Mouse (Mus musculus): Measurements from ENCODE around the gene Glud1. TPM values are rescaled to one million over a fixed set of nuclear protein-coding genes. Genes with fewer than 3 reads are reported as not detected.
"Not testable (repeated sequence)": the region's sequence is repeated elsewhere in the genome, so short reads cannot be mapped to it uniquely, and the experiment has no call there.

Glud1 gene
- polyA plus RNA-seq, 1 experiment, result 41.8 TPM

DNA sequence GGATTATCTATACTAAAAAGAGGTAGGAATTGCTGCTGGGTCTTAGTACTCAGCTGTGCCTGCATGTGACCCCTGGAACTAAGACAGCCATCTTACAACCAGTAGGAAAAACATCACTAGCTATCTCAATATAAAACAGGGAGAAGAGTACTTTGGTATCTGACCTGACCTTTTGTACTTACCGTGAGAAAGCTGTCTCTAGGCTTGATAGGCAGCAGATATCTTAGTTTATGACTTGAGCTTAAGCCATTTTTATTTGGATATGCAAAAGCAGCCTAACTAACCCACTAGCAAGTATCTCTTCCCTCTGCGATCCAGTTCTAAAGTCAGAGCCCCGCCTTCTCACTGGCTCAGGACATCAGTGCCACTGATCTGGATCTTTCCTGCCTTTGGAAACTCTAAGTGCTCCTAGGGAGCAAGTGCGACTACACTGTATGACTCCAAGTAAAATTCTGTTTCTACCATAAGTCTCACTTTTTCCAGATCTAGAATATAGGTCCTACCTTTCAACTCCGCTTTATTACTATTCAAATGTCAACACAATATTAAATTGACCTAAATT, 7.8 kb upstream of the Glud1 start:
- WGBS, result 84% methylated on average over 5 of the region's 5 CpGs
- Histone ChIP-seq H3K27ac (ENCODE audit: control insufficient read depth, insufficient read depth, low read depth, low read length, poor library complexity) (no peak overlapping the region), H3K4me1 (ENCODE audit: control insufficient read depth, insufficient read depth, low read length) (no peaks in the 10 kb centered on the region; the same call in 1 of the 2 replicates), H3K4me3 (replicated peaks; ENCODE audit: control insufficient read depth, low read depth, low read length) (no peak overlapping the region)
- TF ChIP-seq CTCF (IDR thresholded peaks at IDR 0.05; ENCODE audit: control insufficient read depth, insufficient read depth, low read length) (no peak), POLR2A (IDR thresholded peaks at IDR 0.05; ENCODE audit: borderline replicate concordance, control insufficient read depth, low read depth, low read length) (no peak)

DNA sequence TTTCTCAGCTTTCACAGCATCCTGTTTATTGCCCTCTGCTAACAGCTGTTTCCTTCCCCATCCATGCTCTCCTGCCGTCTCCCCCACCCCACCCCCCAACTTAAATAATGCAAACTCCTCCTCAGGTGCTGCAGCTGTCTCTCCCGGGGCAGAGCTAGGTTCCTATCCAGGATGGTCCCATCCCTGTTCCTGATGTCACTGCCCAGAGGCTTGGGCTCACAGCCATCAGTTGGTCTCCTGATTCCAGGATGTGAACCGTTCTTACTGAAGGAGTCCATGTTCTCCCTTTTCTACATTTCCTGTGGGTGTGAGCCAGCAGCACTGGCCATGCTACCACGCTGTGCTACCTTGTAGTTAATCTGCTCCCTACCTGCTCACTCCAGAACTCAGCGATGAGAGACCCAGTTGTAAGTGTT, 7.3 kb upstream of the Glud1 start:
- no peak overlapping the region for H3K27ac ChIP-seq (ENCODE audit: control insufficient read depth, insufficient read depth, low read depth, low read length, poor library complexity)
- WGBS, result 20% methylated on average over 5 of the region's 5 CpGs
- no peak overlapping the region for H3K4me3 ChIP-seq (replicated peaks; ENCODE audit: control insufficient read depth, low read depth, low read length)
- H3K4me1 ChIP-seq (ENCODE audit: control insufficient read depth, insufficient read depth, low read length), result no peaks in the 10 kb centered on the region; the same call in 1 of the 2 replicates
- TF ChIP-seq CTCF (IDR thresholded peaks at IDR 0.05; ENCODE audit: control insufficient read depth, insufficient read depth, low read length), result no peak

DNA sequence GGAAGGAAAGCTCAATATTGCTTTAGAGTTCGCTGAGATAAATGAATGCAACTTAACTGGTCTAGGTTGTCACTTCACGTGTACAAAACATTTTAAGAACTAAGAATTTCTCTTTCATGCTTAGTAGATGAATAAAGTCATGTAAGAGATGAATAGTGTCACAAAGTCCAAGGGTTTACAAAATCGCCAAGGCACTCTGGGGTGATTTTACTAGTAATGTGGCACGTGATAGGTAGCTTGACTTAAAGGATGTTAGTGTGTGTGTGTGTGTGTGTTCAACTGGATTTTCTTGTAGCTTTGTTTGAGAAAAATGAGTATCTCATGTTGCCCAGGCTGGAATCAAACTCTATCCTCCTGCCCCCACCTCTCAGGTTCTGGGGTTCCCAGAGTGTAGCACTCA, 1.3 kb upstream of the Glud1 start:
- H3K27ac ChIP-seq (ENCODE audit: control insufficient read depth, insufficient read depth, low read depth, low read length, poor library complexity), result no peak overlapping the region
- no peak overlapping the region for H3K4me3 ChIP-seq (replicated peaks; ENCODE audit: control insufficient read depth, low read depth, low read length)
- WGBS, result 82% methylated on average over 4 of the region's 4 CpGs
- TF ChIP-seq CTCF (IDR thresholded peaks at IDR 0.05; ENCODE audit: control insufficient read depth, insufficient read depth, low read length) (no peak), POLR2A (IDR thresholded peaks at IDR 0.05; ENCODE audit: borderline replicate concordance, control insufficient read depth, low read depth, low read length) (no peak)
- peaks cover 2% of the 10 kb centered on the region for H3K4me1 ChIP-seq (ENCODE audit: control insufficient read depth, insufficient read depth, low read length)

DNA sequence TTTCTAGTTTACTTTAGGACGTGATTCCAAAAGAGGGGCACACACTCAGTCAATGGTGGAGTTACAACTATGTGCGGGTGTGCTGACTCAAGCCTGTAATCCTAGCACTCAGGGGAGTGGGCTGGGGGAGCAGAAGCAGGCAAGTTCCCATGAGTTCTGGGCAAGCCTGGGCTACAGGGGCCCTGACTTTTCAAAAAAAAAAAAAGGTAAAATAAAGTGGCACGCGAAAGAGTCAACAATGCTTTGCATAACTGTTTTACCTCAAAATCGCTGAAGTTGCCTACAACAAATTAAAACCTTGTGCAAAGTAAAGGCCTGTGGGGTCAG, 657 bp upstream of the Glud1 start:
- no peak for TF ChIP-seq CTCF (IDR thresholded peaks at IDR 0.05; ENCODE audit: control insufficient read depth, insufficient read depth, low read length)
- TF ChIP-seq POLR2A (IDR thresholded peaks at IDR 0.05; ENCODE audit: borderline replicate concordance, control insufficient read depth, low read depth, low read length), result no peak
- peak overlapping the region; percentile 75 for H3K4me3 ChIP-seq (replicated peaks; ENCODE audit: control insufficient read depth, low read depth, low read length)
- WGBS, result 6% methylated on average over 5 of the region's 5 CpGs
- peak overlapping the region; percentile 98 for H3K27ac ChIP-seq (ENCODE audit: control insufficient read depth, insufficient read depth, low read depth, low read length, poor library complexity)
- peaks cover 2% of the 10 kb centered on the region for H3K4me1 ChIP-seq (ENCODE audit: control insufficient read depth, insufficient read depth, low read length)

DNA sequence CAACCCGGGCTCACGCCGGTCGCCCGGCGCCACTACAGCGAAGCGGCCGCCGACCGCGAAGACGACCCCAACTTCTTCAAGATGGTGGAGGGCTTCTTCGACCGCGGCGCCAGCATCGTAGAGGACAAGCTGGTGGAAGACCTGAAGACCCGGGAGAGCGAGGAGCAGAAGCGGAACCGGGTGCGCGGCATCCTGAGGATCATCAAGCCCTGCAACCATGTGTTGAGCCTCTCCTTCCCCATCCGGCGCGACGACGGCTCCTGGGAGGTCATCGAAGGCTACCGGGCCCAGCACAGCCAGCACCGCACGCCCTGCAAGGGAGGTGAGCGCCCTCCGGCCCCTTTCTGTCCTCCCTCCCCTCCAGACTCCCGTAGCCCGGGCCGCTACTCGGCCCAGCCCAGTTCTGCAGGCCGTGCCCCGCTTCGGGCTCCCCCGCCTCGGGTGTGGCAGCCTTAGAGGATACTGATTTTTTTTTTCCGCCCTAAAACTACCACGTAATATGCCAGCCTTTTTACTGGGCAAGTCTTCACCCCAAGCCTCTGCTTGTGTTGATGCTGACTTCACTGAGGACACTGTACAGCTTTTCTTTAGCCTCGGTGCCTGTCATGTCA, 599 bp downstream of the Glud1 start:
- under 1% methylated on average over 47 of the region's 47 CpGs for WGBS
- Histone ChIP-seq H3K4me1 (ENCODE audit: control insufficient read depth, insufficient read depth, low read length) (peaks cover 2% of the 10 kb centered on the region), H3K27ac (ENCODE audit: control insufficient read depth, insufficient read depth, low read depth, low read length, poor library complexity) (peak overlapping the region; percentile 98), H3K4me3 (replicated peaks; ENCODE audit: control insufficient read depth, low read depth, low read length) (peak overlapping the region; percentile 90)
- no peak for TF ChIP-seq CTCF (IDR thresholded peaks at IDR 0.05; ENCODE audit: control insufficient read depth, insufficient read depth, low read length)
- no peak for TF ChIP-seq POLR2A (IDR thresholded peaks at IDR 0.05; ENCODE audit: borderline replicate concordance, control insufficient read depth, low read depth, low read length)

DNA sequence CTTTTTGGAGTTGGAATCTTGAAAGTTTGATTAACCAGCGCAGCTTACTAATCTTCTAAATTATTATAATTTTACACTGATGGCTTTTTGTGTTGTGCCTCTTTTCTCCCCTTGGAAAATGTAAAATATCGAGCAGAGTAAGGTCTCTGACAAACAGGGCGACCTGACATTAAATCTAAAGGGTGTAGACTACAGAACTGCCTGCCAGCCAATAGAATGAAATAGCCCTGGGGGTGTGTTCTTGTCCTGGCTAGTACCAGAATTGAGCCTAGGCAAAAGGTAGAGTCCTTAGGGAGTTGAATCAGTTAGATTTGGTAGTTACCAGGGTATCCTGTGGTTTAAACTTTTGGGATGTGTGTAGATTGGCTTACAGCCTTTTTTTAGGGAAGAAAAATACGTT, 1.2 kb downstream of the Glud1 start:
- Histone ChIP-seq H3K4me3 (replicated peaks; ENCODE audit: control insufficient read depth, low read depth, low read length) (peak overlapping the region; percentile 90), H3K4me1 (ENCODE audit: control insufficient read depth, insufficient read depth, low read length) (peaks cover 2% of the 10 kb centered on the region), H3K27ac (ENCODE audit: control insufficient read depth, insufficient read depth, low read depth, low read length, poor library complexity) (no peak overlapping the region; the same call in 1 of the 2 replicates)
- TF ChIP-seq POLR2A (IDR thresholded peaks at IDR 0.05; ENCODE audit: borderline replicate concordance, control insufficient read depth, low read depth, low read length), result no peak
- TF ChIP-seq CTCF (IDR thresholded peaks at IDR 0.05; ENCODE audit: control insufficient read depth, insufficient read depth, low read length), result no peak
- 2% methylated on average over 4 of the region's 4 CpGs for WGBS

DNA sequence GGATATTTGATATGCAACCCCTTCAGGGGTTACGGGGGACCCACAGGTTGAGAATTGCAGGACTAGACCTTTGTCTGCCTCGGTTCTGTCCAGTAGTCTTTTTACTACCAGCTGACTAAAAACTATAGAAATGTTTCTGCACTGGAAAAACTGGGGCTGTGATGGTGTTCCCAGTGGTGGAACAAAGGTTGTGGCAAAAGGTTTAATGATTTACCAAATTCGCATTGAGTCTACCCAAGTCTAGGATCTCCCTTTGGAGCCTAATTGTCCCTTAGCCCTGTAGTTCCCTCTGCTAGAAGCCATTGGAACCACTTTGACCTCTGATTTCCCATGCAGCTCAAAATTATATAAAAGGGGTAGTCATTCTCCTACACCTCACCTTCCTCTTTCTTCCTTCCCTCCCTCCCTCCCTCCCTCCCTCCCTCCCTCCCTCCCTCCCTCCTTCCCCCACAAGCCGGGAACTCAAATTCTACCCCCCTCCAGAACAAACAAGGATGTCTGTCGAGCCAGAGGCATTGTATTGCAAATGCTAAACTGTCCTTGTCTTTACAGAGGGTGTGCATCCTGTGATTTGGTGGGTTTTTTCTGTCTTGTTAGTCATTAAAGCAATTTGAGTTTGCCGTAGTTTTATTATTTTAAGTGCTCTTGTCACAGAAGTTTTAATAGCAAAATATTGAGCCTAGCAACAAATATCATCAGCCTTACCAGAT, 2.0 kb downstream of the Glud1 start:
- WGBS, result 19% methylated on average over 5 of the region's 6 CpGs
- Histone ChIP-seq H3K27ac (ENCODE audit: control insufficient read depth, insufficient read depth, low read depth, low read length, poor library complexity) (no peak overlapping the region), H3K4me1 (ENCODE audit: control insufficient read depth, insufficient read depth, low read length) (peaks cover 2% of the 10 kb centered on the region), H3K4me3 (replicated peaks; ENCODE audit: control insufficient read depth, low read depth, low read length) (no peak overlapping the region)
- TF ChIP-seq CTCF (IDR thresholded peaks at IDR 0.05; ENCODE audit: control insufficient read depth, insufficient read depth, low read length) (no peak), POLR2A (IDR thresholded peaks at IDR 0.05; ENCODE audit: borderline replicate concordance, control insufficient read depth, low read depth, low read length) (no peak)

DNA sequence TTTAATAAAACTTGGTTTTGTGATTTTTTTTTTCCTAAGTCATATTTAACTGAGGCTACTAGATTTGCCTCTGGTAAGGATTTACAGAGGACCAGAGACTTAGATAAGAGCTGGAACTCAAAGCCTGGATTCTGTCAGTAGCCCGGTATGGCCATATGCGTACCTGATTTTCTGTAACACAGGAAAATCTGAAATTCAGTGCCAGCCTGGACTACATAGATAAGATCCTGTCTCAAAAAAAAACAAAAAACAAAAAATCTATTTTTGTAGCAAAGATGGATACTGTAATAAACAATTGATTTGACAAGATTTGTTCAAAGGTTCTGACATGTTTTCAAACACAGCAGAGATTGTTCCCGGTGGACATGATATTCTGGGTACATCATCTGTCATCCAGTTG, 3.1 kb downstream of the Glud1 start:
- H3K4me3 ChIP-seq (replicated peaks; ENCODE audit: control insufficient read depth, low read depth, low read length), result no peak overlapping the region
- 77% methylated on average over 3 of the region's 3 CpGs for WGBS

DNA sequence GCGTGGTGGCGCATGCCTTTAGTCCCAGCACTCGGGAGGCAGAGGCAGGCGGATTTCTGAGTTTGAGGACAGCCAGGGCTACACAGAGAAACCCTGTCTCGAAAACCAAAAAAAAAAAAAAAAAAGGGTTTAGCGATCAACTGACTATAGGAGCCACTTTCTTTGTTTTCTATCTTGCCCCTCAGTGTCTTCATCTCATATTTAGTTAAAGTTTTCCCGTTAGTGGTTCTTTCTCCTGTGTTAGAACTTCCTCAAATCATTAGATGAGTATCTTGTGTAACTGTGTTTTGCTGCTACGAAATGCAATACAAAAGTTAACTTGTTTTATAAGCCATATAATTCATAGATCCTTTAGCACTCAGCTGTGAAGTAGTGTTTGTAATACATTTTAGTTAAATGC, 3.9 kb downstream of the Glud1 start:
- peak overlapping the region; percentile 7 for H3K4me3 ChIP-seq (replicated peaks; ENCODE audit: control insufficient read depth, low read depth, low read length)
- WGBS, result 37% methylated on average over 8 of the region's 8 CpGs
- not testable (repeated sequence) for H3K27ac ChIP-seq (ENCODE audit: control insufficient read depth, insufficient read depth, low read depth, low read length, poor library complexity); H3K4me1 ChIP-seq (ENCODE audit: control insufficient read depth, insufficient read depth, low read length)

More for the DNA sequence above, 3.1 kb downstream of the Glud1 start:
- H3K27ac ChIP-seq (ENCODE audit: control insufficient read depth, insufficient read depth, low read depth, low read length, poor library complexity), result no peak overlapping the region
- no peak for TF ChIP-seq CTCF (IDR thresholded peaks at IDR 0.05; ENCODE audit: control insufficient read depth, insufficient read depth, low read length)
- peaks cover 2% of the 10 kb centered on the region for H3K4me1 ChIP-seq (ENCODE audit: control insufficient read depth, insufficient read depth, low read length)

All from bone marrow, adult 2 months (tissue).